In the genomic region with DNA sequence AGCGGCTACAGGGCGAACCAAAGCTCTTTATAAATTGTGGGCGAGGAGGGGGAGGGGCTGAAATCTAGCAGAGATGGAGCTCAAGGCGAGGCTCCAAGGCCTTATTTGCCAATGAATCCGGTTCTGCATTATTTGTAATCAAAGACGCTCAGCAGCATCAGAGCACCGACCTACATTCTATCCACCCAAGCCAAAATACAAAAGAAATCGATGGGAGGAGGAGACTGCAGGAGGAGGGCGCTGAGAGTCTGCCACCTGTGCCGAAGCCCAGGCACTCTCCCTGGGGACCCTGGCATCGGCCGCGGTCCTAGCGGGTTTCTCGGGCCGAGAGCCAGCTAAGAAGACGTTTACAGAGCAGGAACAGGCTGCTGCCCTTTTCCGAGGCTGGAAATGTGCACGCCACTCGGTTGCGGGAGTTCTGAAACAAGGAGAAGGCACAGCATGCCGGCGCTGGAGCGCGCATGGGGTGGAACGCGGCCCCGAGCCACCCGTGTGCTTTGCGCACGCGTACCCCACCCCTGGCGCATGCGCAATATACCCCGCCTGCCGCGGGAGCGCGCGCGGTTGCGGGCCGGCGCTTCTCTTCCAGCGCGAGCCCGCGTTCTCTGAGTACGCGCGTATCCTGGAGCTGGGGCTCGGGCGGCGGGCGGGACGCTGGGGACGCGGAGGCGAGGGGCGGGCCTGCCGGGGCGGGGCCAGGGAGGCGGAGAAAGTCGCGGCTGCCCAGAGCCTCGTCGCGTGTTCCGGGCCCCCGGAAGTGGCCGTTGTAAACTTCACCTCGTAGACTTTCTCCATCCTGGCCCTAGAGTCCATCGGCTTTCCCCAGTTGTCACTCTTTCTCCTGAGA, we compare ENCODE assay signal across 8 mouse cellular contexts. TPM values are rescaled to one million over a fixed set of nuclear protein-coding genes. Genes with fewer than 3 reads are reported as not detected.
DNase-seq lines count a peak whose midpoint lies in the region; ATAC-seq lines count a peak whose summit lies in the region.

Gene Ccdc171 (plus strand): TSS at position 703 of the 847 bp plus-strand sequence.

- H3K36me3 ChIP-seq in forebrain, embryonic 10.5 days (replicated peaks): no peaks in the 10 kb centered on the region
- no peaks in the 10 kb centered on the region for H3K36me3 ChIP-seq in heart, embryonic 16.5 days (ENCODE audit: control insufficient read depth, insufficient read depth)
- no peaks in the 10 kb centered on the region for H3K36me3 ChIP-seq in liver, embryonic 15.5 days (replicated peaks)
- H3K36me3 ChIP-seq in neural tube, embryonic 12.5 days: no peaks in the 10 kb centered on the region

- peaks cover 60% of the 10 kb centered on the region for H3K4me1 ChIP-seq in forebrain, embryonic 10.5 days
- H3K4me1 ChIP-seq in heart, embryonic 16.5 days (ENCODE audit: control insufficient read depth, insufficient read depth, low read length): peaks cover 7% of the 10 kb centered on the region; the same call in 1 of the 2 replicates
- H3K4me1 ChIP-seq in liver, embryonic 15.5 days (replicated peaks): peaks cover 37% of the 10 kb centered on the region
- H3K4me1 ChIP-seq in neural tube, embryonic 12.5 days: peaks cover 11% of the 10 kb centered on the region

- peak; percentile 89 for DNase-seq in c-Kit-negative CD71-positive TER-119-positive erythroid progenitor cells, embryonic 14.5 days (ENCODE audit: low read depth, low spot score)
- peak; percentile 92 for DNase-seq in forebrain, embryonic 10.5 days (ENCODE audit: extremely low spot score, low spot score)
- DNase-seq in kidney, postnatal 36 days: peak; percentile 95 to 98
- DNase-seq in telencephalon, adult 2 months (ENCODE audit: low read depth, low spot score): peak; percentile 86

- H3K27ac ChIP-seq in forebrain, embryonic 10.5 days: peak within 1 kb of the TSS; percentile 99
- H3K27ac ChIP-seq in heart, embryonic 16.5 days (ENCODE audit: low read length): peak within 1 kb of the TSS; percentile 95
- H3K27ac ChIP-seq in liver, embryonic 15.5 days (replicated peaks): peak within 1 kb of the TSS; percentile 87
- H3K27ac ChIP-seq in neural tube, embryonic 12.5 days: peak within 1 kb of the TSS; percentile 95

- ATAC-seq in CD4-positive, CD25-positive, alpha-beta regulatory T cell, adult 4 months: peak; percentile 86
- peak; percentile 96 for ATAC-seq in heart, embryonic 16.5 days (replicated peaks; ENCODE audit: extremely low read depth, insufficient read depth, low FRiP score)
- ATAC-seq in liver, embryonic 15.5 days (ENCODE audit: insufficient read depth): peak; percentile 98
- ATAC-seq in neural tube, embryonic 12.5 days (ENCODE audit: low FRiP score, low read depth): peak; percentile 95

- peak within 1 kb of the TSS; percentile 74 for H3K4me3 ChIP-seq in forebrain, embryonic 10.5 days
- H3K4me3 ChIP-seq in heart, embryonic 16.5 days (ENCODE audit: low read length): peak within 1 kb of the TSS; percentile 91
- H3K4me3 ChIP-seq in liver, embryonic 15.5 days (replicated peaks): peak within 1 kb of the TSS; percentile 79
- H3K4me3 ChIP-seq in neural tube, embryonic 12.5 days: peak within 1 kb of the TSS; percentile 69

- no peaks in the 10 kb centered on the region for H3K9me3 ChIP-seq in forebrain, embryonic 10.5 days
- H3K9me3 ChIP-seq in heart, embryonic 16.5 days (replicated peaks; ENCODE audit: control insufficient read depth, low read length): peaks cover 4% of the 10 kb centered on the region; the same call in 1 of the 2 replicates
- H3K9me3 ChIP-seq in liver, embryonic 15.5 days (replicated peaks): no peaks in the 10 kb centered on the region
- H3K9me3 ChIP-seq in neural tube, embryonic 12.5 days: no peaks in the 10 kb centered on the region

- H3K27me3 ChIP-seq in forebrain, embryonic 10.5 days (ENCODE audit: poor library complexity, severe bottlenecking): no peaks in the 10 kb centered on the region
- no peaks in the 10 kb centered on the region for H3K27me3 ChIP-seq in heart, embryonic 16.5 days (ENCODE audit: control insufficient read depth, insufficient read depth, low read length)
- H3K27me3 ChIP-seq in liver, embryonic 15.5 days: no peaks in the 10 kb centered on the region
- no peaks in the 10 kb centered on the region for H3K27me3 ChIP-seq in neural tube, embryonic 12.5 days (replicated peaks)

- under 1% methylated on average over 73 of the region's 73 CpGs for WGBS in forebrain, embryonic 10.5 days
- 0% methylated on average over 73 of the region's 73 CpGs for WGBS in heart, embryonic 16.5 days
- under 1% methylated on average over 73 of the region's 73 CpGs for WGBS in liver, embryonic 15.5 days (ENCODE audit: insufficient replicate concordance)
- WGBS in neural tube, embryonic 12.5 days: under 1% methylated on average over 73 of the region's 73 CpGs

- H3K9ac ChIP-seq in heart, embryonic 16.5 days (ENCODE audit: low read length): peak within 1 kb of the TSS; percentile 90
- H3K9ac ChIP-seq in liver, embryonic 15.5 days: peak within 1 kb of the TSS; percentile 73
- H3K9ac ChIP-seq in neural tube, embryonic 12.5 days: peak within 1 kb of the TSS; percentile 74

- peak within 1 kb of the TSS; percentile 93 for H3K4me2 ChIP-seq in heart, embryonic 16.5 days (ENCODE audit: low read depth, low read length)
- H3K4me2 ChIP-seq in liver, embryonic 15.5 days: peak within 1 kb of the TSS; percentile 99
- H3K4me2 ChIP-seq in neural tube, embryonic 12.5 days (replicated peaks): peak within 1 kb of the TSS; percentile 81

RNA-seq across cellular contexts. Expression of gene Ccdc171, which starts in this region (rescaled TPM):
- 10 to 100 TPM; 16.3 to 19.5 TPM for polyA plus RNA-seq in CD4-positive, CD25-positive, alpha-beta regulatory T cell, adult 4 months (2017; shearing (Covaris generic))
- polyA plus RNA-seq in forebrain, embryonic 10.5 days (2016; fragmentation: Nextera tagmentation; extraction: Ambion mirVana): 6.1 and 7.3 TPM in 2 replicates
- polyA plus RNA-seq in heart, embryonic 16.5 days (2015; fragmentation: Nextera tagmentation; extraction: Ambion mirVana): 3.5 and 3.8 TPM in 2 replicates
- polyA plus RNA-seq in liver, embryonic 15.5 days (2015; fragmentation: Nextera tagmentation; extraction: Ambion mirVana): 0.86 and 1.0 TPM in 2 replicates
- 4.4 and 5.5 TPM in 2 replicates for polyA plus RNA-seq in neural tube, embryonic 12.5 days (2016; fragmentation: Nextera tagmentation; extraction: Ambion mirVana)

Comparison
In these comparisons a context has a peak if more than half of its experiments do, and no peak if none do; other contexts are left out.
1. Peak in every context shown above with its lines: DNase-seq, ATAC-seq, H3K4me3 ChIP-seq and H3K27ac ChIP-seq.